Mouse (Mus musculus) heart, adult 9 months (tissue): Measurements from ENCODE around the gene Coq4.

Experiments
- DNase-seq, 2 experiments: peaks; one replicate each; pipeline ENCODE4 v3.0.0; 2022; ENCODE audit warnings: low spot score in 2 of 2

The Coq4 gene

GRCm38 (mm10) chr2:29846061-29846853 lies 59.0 kb downstream of the Coq4 start:
- no peak for DNase-seq

- DNase-seq, result no peak
Measured at GRCm38 (mm10) chr2:29846911-29847310, 59.6 kb downstream of the Coq4 start.
